Mouse (Mus musculus) C2C12 (cell line): ENCODE measurements around the gene Agpat1. TPM values are rescaled to one million over a fixed set of nuclear protein-coding genes. Genes with fewer than 3 reads are reported as not detected.

ENCODE experiments used
- H3K27me3 ChIP-seq: one replicate; pipeline ENCODE4 v1.6.1; 2011; ENCODE audit not compliant: control insufficient read depth, insufficient read depth, insufficient read length
- H3K36me3 ChIP-seq: one replicate; pipeline ENCODE4 v1.6.1; 2011; ENCODE audit not compliant: control insufficient read depth, insufficient read depth
- H3K4me3 ChIP-seq: one replicate; pipeline ENCODE4 v1.5.1; 2011; ENCODE audit warnings: mild to moderate bottlenecking, control low read depth; ENCODE audit not compliant: poor library complexity, insufficient read depth, severe bottlenecking
- H3K79me2 ChIP-seq: one replicate; pipeline ENCODE4 v1.6.1; 2011; ENCODE audit not compliant: control insufficient read depth, insufficient read depth
- H3K79me3 ChIP-seq: one replicate; pipeline ENCODE4 v1.6.1; 2011; ENCODE audit warnings: low read depth, control low read depth
- H3ac ChIP-seq: one replicate; pipeline ENCODE3; 2011; ENCODE audit warnings: low read depth; ENCODE audit not compliant: control insufficient read depth, insufficient read length
- CEBPB ChIP-seq: IDR thresholded peaks from one replicate; pipeline ENCODE4 v1.6.1; 2011; ENCODE audit warnings: low read depth, mild to moderate bottlenecking, control low read depth, moderate library complexity
- CTCF ChIP-seq: IDR thresholded peaks from one replicate; pipeline ENCODE4 v1.5.1; 2011; ENCODE audit not compliant: control insufficient read depth, insufficient read depth, insufficient read length
- FOSL1 ChIP-seq: IDR thresholded peaks from one replicate; pipeline ENCODE4 v1.8.0; 2011; ENCODE audit warnings: mild to moderate bottlenecking, low read length; ENCODE audit not compliant: poor library complexity, insufficient read depth, severe bottlenecking
- MAX ChIP-seq: IDR thresholded peaks from one replicate; pipeline ENCODE4 v1.6.1; 2011; ENCODE audit warnings: mild to moderate bottlenecking, control low read depth
- MYOD1 ChIP-seq: IDR thresholded peaks from one replicate; pipeline ENCODE4 v1.6.1; 2011; ENCODE audit warnings: low read depth; ENCODE audit not compliant: control insufficient read depth, insufficient read length
- MYOG ChIP-seq: IDR thresholded peaks from one replicate; pipeline ENCODE4 v1.6.1; 2011; ENCODE audit not compliant: control insufficient read depth, insufficient read length; ENCODE audit errors: extremely low read depth
- USF1 ChIP-seq: IDR thresholded peaks from one replicate; pipeline ENCODE4 v1.6.1; 2011; ENCODE audit warnings: low read depth, mild to moderate bottlenecking, control low read depth, moderate library complexity
- polyA plus RNA-seq: library from polyadenylated mRNA; unstranded; fragments of >200 nt; fragmentation: generic; extraction: Trizol; gene quantifications from one replicate; pipeline ENCODE4 v1.2.1, GENCODE M21; 2012; ENCODE audit warnings: missing spikeins

Agpat1 gene
- polyA plus RNA-seq, 1 experiment: 73.9 TPM

- TF ChIP-seq FOSL1 (no peak), USF1 (no peak), MYOD1 (no peak), CTCF (no peak), MYOG (no peak)
- Histone ChIP-seq H3K36me3 (no peaks in the 10 kb centered on the region), H3K79me2 (no peaks in the 10 kb centered on the region), H3K27me3 (peaks cover 48% of the 10 kb centered on the region), H3ac (no peak overlapping the region), H3K79me3 (no peaks in the 10 kb centered on the region), H3K4me3 (no peak overlapping the region)
Measured at GRCm38 (mm10) chr17:34560438-34560837, 43.6 kb upstream of the Agpat1 start.

DNA sequence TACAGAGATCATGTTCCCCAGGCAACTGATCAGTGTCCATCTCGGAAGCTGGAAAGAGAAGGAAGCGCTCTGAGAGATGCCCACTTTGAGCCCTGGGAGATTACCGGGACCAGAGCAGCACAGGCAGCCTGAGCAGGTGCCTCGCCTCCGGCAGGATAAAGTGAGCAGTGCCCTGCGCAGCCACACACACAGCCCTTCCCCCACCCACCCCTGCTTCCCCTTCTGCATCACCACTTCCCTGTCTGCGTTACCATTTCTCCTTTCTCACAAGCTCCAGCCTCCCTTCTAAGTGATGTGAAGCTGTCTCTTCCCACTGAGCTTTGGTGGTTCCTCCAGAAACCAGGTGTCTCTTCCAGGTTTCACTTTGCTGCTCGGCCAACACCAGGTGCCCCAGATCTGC, 42.9 kb upstream of the Agpat1 start:
- no peaks in the 10 kb centered on the region for H3K79me3 ChIP-seq
- no peaks in the 10 kb centered on the region for H3K79me2 ChIP-seq
- H3K36me3 ChIP-seq: no peaks in the 10 kb centered on the region
- TF ChIP-seq CEBPB (no peak), FOSL1 (no peak), MYOG (no peak), USF1 (no peak), MAX (no peak), MYOD1 (no peak), CTCF (no peak)
- H3ac ChIP-seq: no peak overlapping the region
- H3K27me3 ChIP-seq: peaks cover 55% of the 10 kb centered on the region
- H3K4me3 ChIP-seq: no peak overlapping the region

- no peaks in the 10 kb centered on the region for H3K79me2 ChIP-seq
- peaks cover 65% of the 10 kb centered on the region for H3K27me3 ChIP-seq
- no peak overlapping the region for H3ac ChIP-seq
- H3K79me3 ChIP-seq: no peaks in the 10 kb centered on the region
- H3K36me3 ChIP-seq: no peaks in the 10 kb centered on the region
- TF ChIP-seq MYOD1 (no peak), FOSL1 (no peak), USF1 (no peak)
- H3K4me3 ChIP-seq: no peak overlapping the region
Measured at GRCm38 (mm10) chr17:34562595-34562994, 41.5 kb upstream of the Agpat1 start.

- Histone ChIP-seq H3K36me3 (no peaks in the 10 kb centered on the region), H3K27me3 (peaks cover 62% of the 10 kb centered on the region), H3K79me2 (no peaks in the 10 kb centered on the region), H3K4me3 (no peak overlapping the region), H3K79me3 (no peaks in the 10 kb centered on the region), H3ac (no peak overlapping the region)
- no peak for TF ChIP-seq MYOG
- no peak for TF ChIP-seq USF1
- no peak for TF ChIP-seq MYOD1
- no peak for TF ChIP-seq CEBPB
- TF ChIP-seq CTCF: no peak
- no peak for TF ChIP-seq MAX
Measured at GRCm38 (mm10) chr17:34563354-34563753, 40.7 kb upstream of the Agpat1 start.

DNA sequence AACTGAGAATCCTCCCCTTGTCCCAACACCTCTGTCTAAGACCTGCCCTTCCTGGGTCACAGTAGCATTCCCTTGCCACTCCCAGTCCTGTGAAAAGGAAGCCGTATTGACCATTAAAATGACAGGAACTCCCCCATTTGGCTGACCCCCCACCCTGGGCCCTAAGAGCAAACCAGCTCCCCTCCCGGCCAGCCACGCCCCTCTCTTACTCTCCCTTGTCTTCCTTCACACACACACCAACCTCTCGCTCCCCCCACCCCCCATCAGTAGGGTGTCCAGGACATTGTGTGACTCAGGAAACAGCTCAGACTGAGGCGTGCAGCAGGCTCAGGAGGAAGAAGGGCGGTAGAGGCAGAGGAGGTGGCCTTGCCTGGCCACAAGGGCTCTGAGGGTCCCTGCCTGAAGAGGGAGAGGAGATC, 40.0 kb upstream of the Agpat1 start, which contains the start of gene Notch4:
Notch4 (plus strand) TSS at position 266 of the 419 bp plus-strand sequence.
- peaks cover 57% of the 10 kb centered on the region for H3K27me3 ChIP-seq
- no peak for TF ChIP-seq CEBPB
- TF ChIP-seq MAX: no peak
- no peak for TF ChIP-seq USF1
- no peak for TF ChIP-seq MYOG
- TF ChIP-seq CTCF: no peak
- TF ChIP-seq FOSL1: no peak
- no peak for TF ChIP-seq MYOD1
- H3K79me3 ChIP-seq: no peaks in the 10 kb centered on the region
- H3ac ChIP-seq: no peak within 1 kb of the TSS
- no peak within 1 kb of the TSS for H3K4me3 ChIP-seq
- no peaks in the 10 kb centered on the region for H3K36me3 ChIP-seq
- H3K79me2 ChIP-seq: no peaks in the 10 kb centered on the region

GRCm38 (mm10) chr17:34564796-34565195, 39.3 kb upstream of the Agpat1 start:
- H3K79me3 ChIP-seq: no peaks in the 10 kb centered on the region
- H3K79me2 ChIP-seq: no peaks in the 10 kb centered on the region
- peaks cover 52% of the 10 kb centered on the region for H3K27me3 ChIP-seq
- TF ChIP-seq MYOD1 (no peak), USF1 (no peak), CEBPB (no peak), MYOG (no peak), CTCF (no peak), FOSL1 (no peak), MAX (no peak)
- no peak overlapping the region for H3K4me3 ChIP-seq
- no peak overlapping the region for H3ac ChIP-seq
- H3K36me3 ChIP-seq: no peaks in the 10 kb centered on the region
